Comparison of ENCODE assay signal across 7 mouse cellular contexts in genomic region chr11:78245261-78245626, GRCm38 (mm10). TPM values are rescaled to one million over a fixed set of nuclear protein-coding genes. Genes with fewer than 3 reads are reported as not detected.
A peak's percentile ranks its signal among the peaks of the same experiment; 100 is the strongest.
DNase-seq lines count a peak whose midpoint lies in the region; ATAC-seq lines count a peak whose summit lies in the region.

No protein-coding gene starts in this region.

- peak overlapping the region; percentile 93 for H3K9ac ChIP-seq in limb, embryonic 13.5 days
- peak overlapping the region; percentile 83 for H3K9ac ChIP-seq in stomach, embryonic 14.5 days (replicated peaks; ENCODE audit: low read depth, low read length)

- peaks cover 30% of the 10 kb centered on the region for H3K36me3 ChIP-seq in erythroblast, embryonic 14.5 days (ENCODE audit: control insufficient read depth)
- peaks cover 15% of the 10 kb centered on the region for H3K36me3 ChIP-seq in limb, embryonic 13.5 days
- peaks cover 7% of the 10 kb centered on the region for H3K36me3 ChIP-seq in stomach, embryonic 14.5 days (ENCODE audit: control insufficient read depth, insufficient read depth, low read length)

- peak overlapping the region; percentile 86; the same call in 1 of the 2 replicates for H3K27ac ChIP-seq in limb, embryonic 13.5 days
- H3K27ac ChIP-seq in stomach, embryonic 14.5 days (ENCODE audit: low read length) = peak overlapping the region; percentile 97

- H3K27me3 ChIP-seq in erythroblast, embryonic 14.5 days (ENCODE audit: control insufficient read depth) = no peaks in the 10 kb centered on the region
- H3K27me3 ChIP-seq in limb, embryonic 13.5 days = no peaks in the 10 kb centered on the region
- H3K27me3 ChIP-seq in stomach, embryonic 14.5 days (ENCODE audit: control insufficient read depth, insufficient read depth, low read length) = no peaks in the 10 kb centered on the region

- WGBS in limb, embryonic 13.5 days = under 1% methylated on average over 19 of the region's 19 CpGs
- 0% methylated on average over 19 of the region's 19 CpGs for WGBS in stomach, embryonic 14.5 days

- no peak for ATAC-seq in limb, embryonic 13.5 days (ENCODE audit: low FRiP score, low read depth)
- peak; percentile 20; the same call in 1 of the 2 replicates for ATAC-seq in stomach, embryonic 14.5 days (ENCODE audit: insufficient number of reproducible peaks, insufficient read depth, low FRiP score, low read depth)

- DNase-seq in retina, embryonic 14.5 days (ENCODE audit: low spot score) = peak; percentile 21
- no peak for DNase-seq in retina, postnatal 1 day
- no peak for DNase-seq in natural killer cell, adult 2 months (ENCODE audit: low spot score in 2 of 2)
- no peak for DNase-seq in yolk sac, embryonic 10.5 days (ENCODE audit: low spot score)

- peak overlapping the region; percentile 74 for H3K4me3 ChIP-seq in erythroblast, embryonic 14.5 days (replicated peaks)
- H3K4me3 ChIP-seq in limb, embryonic 13.5 days = peak overlapping the region; percentile 98
- H3K4me3 ChIP-seq in stomach, embryonic 14.5 days (ENCODE audit: low read depth, low read length) = peak overlapping the region; percentile 97

- H3K9me3 ChIP-seq in erythroblast, embryonic 14.5 days (ENCODE audit: control insufficient read depth, low read length) = no peaks in the 10 kb centered on the region
- no peaks in the 10 kb centered on the region for H3K9me3 ChIP-seq in limb, embryonic 13.5 days
- no peaks in the 10 kb centered on the region for H3K9me3 ChIP-seq in stomach, embryonic 14.5 days (ENCODE audit: control insufficient read depth, low read depth, low read length)

- H3K4me2 ChIP-seq in limb, embryonic 13.5 days (replicated peaks) = peak overlapping the region; percentile 71
- peak overlapping the region; percentile 72 for H3K4me2 ChIP-seq in stomach, embryonic 14.5 days (replicated peaks; ENCODE audit: low read depth, low read length)

- H3K4me1 ChIP-seq in erythroblast, embryonic 14.5 days (ENCODE audit: control insufficient read depth) = peaks cover 57% of the 10 kb centered on the region
- peaks cover 32% of the 10 kb centered on the region for H3K4me1 ChIP-seq in limb, embryonic 13.5 days
- peaks cover 12% of the 10 kb centered on the region for H3K4me1 ChIP-seq in stomach, embryonic 14.5 days (ENCODE audit: control insufficient read depth, insufficient read depth, low read length)

RNA-seq across cellular contexts. Expression of gene Sdf2, which starts 0.3 kb away (rescaled TPM):
- 0.32 and 0.49 TPM in 2 replicates for polyA plus RNA-seq in erythroblast, embryonic 14.5 days (2012)
- polyA plus RNA-seq in limb, embryonic 13.5 days (2015; fragmentation: Nextera tagmentation; extraction: Ambion mirVana) = 78.9 and 81.2 TPM in 2 replicates
- polyA plus RNA-seq in stomach, embryonic 14.5 days (2014; fragmentation: Nextera tagmentation; extraction: Ambion mirVana) = 101 and 102 TPM in 2 replicates

RNA-seq across cellular contexts. Expression of gene Supt6, which starts 0.5 kb away (rescaled TPM):
- 9.4 and 11.6 TPM in 2 replicates for polyA plus RNA-seq in erythroblast, embryonic 14.5 days (2012)
- 29.4 and 33.2 TPM in 2 replicates for polyA plus RNA-seq in limb, embryonic 13.5 days (2015; fragmentation: Nextera tagmentation; extraction: Ambion mirVana)
- polyA plus RNA-seq in stomach, embryonic 14.5 days (2014; fragmentation: Nextera tagmentation; extraction: Ambion mirVana) = 25.3 and 26.2 TPM in 2 replicates

RNA-seq across cellular contexts. Expression of gene 2610507B11Rik, which starts 16.3 kb away (rescaled TPM):
- polyA plus RNA-seq in erythroblast, embryonic 14.5 days (2012) = 0.97 and 2.3 TPM in 2 replicates
- polyA plus RNA-seq in limb, embryonic 13.5 days (2015; fragmentation: Nextera tagmentation; extraction: Ambion mirVana) = 74.7 and 76.1 TPM in 2 replicates
- 98.3 and 98.7 TPM in 2 replicates for polyA plus RNA-seq in stomach, embryonic 14.5 days (2014; fragmentation: Nextera tagmentation; extraction: Ambion mirVana)

RNA-seq across cellular contexts. Expression of gene BC030499, which starts 45.4 kb away (rescaled TPM):
- polyA plus RNA-seq in erythroblast, embryonic 14.5 days (2012) = 0.07 TPM in 1 of 2 replicates, not detected in the other
- polyA plus RNA-seq in limb, embryonic 13.5 days (2015; fragmentation: Nextera tagmentation; extraction: Ambion mirVana) = 0.11 and 0.56 TPM in 2 replicates
- 0.17 and 0.32 TPM in 2 replicates for polyA plus RNA-seq in stomach, embryonic 14.5 days (2014; fragmentation: Nextera tagmentation; extraction: Ambion mirVana)

RNA-seq across cellular contexts. Expression of gene Proca1, which starts 52.1 kb away (rescaled TPM):
- polyA plus RNA-seq in erythroblast, embryonic 14.5 days (2012) = not detected in 2 replicates
- polyA plus RNA-seq in limb, embryonic 13.5 days (2015; fragmentation: Nextera tagmentation; extraction: Ambion mirVana) = 2.7 and 3.0 TPM in 2 replicates
- 2.7 and 3.3 TPM in 2 replicates for polyA plus RNA-seq in stomach, embryonic 14.5 days (2014; fragmentation: Nextera tagmentation; extraction: Ambion mirVana)

Comparison
In these comparisons a context has a peak if more than half of its experiments do, and no peak if none do; other contexts are left out.
1. RNA of gene Sdf2, which starts 0.3 kb away (polyA plus RNA-seq): 101 to 102 TPM in stomach, embryonic 14.5 days and 78.9 to 81.2 TPM in limb, embryonic 13.5 days; 0.32 to 0.49 TPM in erythroblast, embryonic 14.5 days; every median in the first group is over 10 times any median in the second.
2. RNA of gene 2610507B11Rik, which starts 16.3 kb away (polyA plus RNA-seq): 98.3 to 98.7 TPM in stomach, embryonic 14.5 days and 74.7 to 76.1 TPM in limb, embryonic 13.5 days; 0.97 to 2.3 TPM in erythroblast, embryonic 14.5 days; every median in the first group is over 10 times any median in the second.
3. Peak in every context shown above with its lines, with median percentiles within 50 percentile points of each other: H3K4me3 ChIP-seq.